Mouse (Mus musculus) forebrain, embryonic 14.5 days (tissue): Measurements from ENCODE around the gene Nr2e1. TPM values are rescaled to one million over a fixed set of nuclear protein-coding genes. Genes with fewer than 3 reads are reported as not detected.

Experiments
- ATAC-seq: fragments of 200-750 bp; cut with Nextera tagmentation; 2 replicates; pipeline ENCODE4 v1.8.0; 2017; ENCODE audit warnings: mild to moderate bottlenecking, moderate library complexity
- DNase-seq: peaks from one replicate; pipeline ENCODE4 v3.0.0-alpha.2; 2015; ENCODE audit warnings: low spot score
- H3K27ac ChIP-seq: fragments of 300-500 bp; sonication (generic); 2 replicates; pipeline ENCODE4 v1.5.1; 2014; ENCODE audit warnings: low read depth, mild to moderate bottlenecking, control low read depth, low read length, moderate library complexity
- H3K27me3 ChIP-seq: fragments of 300-500 bp; sonication (generic); replicated peaks from 2 replicates; pipeline ENCODE4 v1.6.1; 2014; ENCODE audit warnings: low read length, control low read depth, mixed read lengths; ENCODE audit not compliant: control insufficient read depth, insufficient read depth
- H3K36me3 ChIP-seq: fragments of 300-500 bp; sonication (generic); 2 replicates; pipeline ENCODE4 v1.6.1; 2014; ENCODE audit warnings: low read length, control low read depth; ENCODE audit not compliant: control insufficient read depth, insufficient read depth
- H3K4me1 ChIP-seq: fragments of 300-500 bp; sonication (generic); 2 replicates; pipeline ENCODE4 v1.6.1; 2014; ENCODE audit warnings: antibody characterized with exemption, low read length, control low read depth; ENCODE audit not compliant: control insufficient read depth, insufficient read depth
- H3K4me2 ChIP-seq: fragments of 300-500 bp; sonication (generic); 2 replicates; pipeline ENCODE4 v1.6.1; 2014; ENCODE audit warnings: mild to moderate bottlenecking, control low read depth, low read length
- H3K4me3 ChIP-seq: fragments of 300-500 bp; sonication (generic); 2 replicates; pipeline ENCODE4 v1.5.1; 2014; ENCODE audit warnings: low read depth, low read length, control low read depth
- H3K9ac ChIP-seq: fragments of 300-500 bp; sonication (generic); 2 replicates; pipeline ENCODE4 v1.6.1; 2014; ENCODE audit warnings: mild to moderate bottlenecking, low read length, control low read depth, moderate library complexity
- H3K9me3 ChIP-seq: fragments of 300-500 bp; sonication (generic); replicated peaks from 2 replicates; pipeline ENCODE4 v1.6.1; 2016; ENCODE audit warnings: low read length, control low read depth, mixed read lengths; ENCODE audit not compliant: control insufficient read depth
- WGBS: fragments of 180-500 bp; shearing (Covaris S2); extraction: QIAGEN DNeasy Blood & Tissue Kit; methylation state at CpG from one replicate; pipeline ENCODE4 v1.1.7; 2014; 5-methylcytosine and 5-hydroxymethylcytosine counted together
- polyA plus RNA-seq: library from polyadenylated mRNA; unstranded; fragments of >200 nt; fragmentation: Nextera tagmentation; extraction: Ambion mirVana; gene quantifications from 2 replicates; pipeline ENCODE4 v1.2.1, GENCODE M21; 2014

The Nr2e1 gene
- polyA plus RNA-seq, 1 experiment from 2014 or later: 39.4 TPM

- peak overlapping the region; percentile 49 for H3K9ac ChIP-seq
These were observed 8.0 kb upstream of the Nr2e1 start for GRCm38 (mm10) chr10:42591185-42591992.

GRCm38 (mm10) chr10:42590261-42591184 is 7.1 kb upstream of the Nr2e1 start:
- H3K4me3 ChIP-seq: peak overlapping the region; percentile 39
- H3K4me2 ChIP-seq: peak overlapping the region; percentile 79
- DNase-seq (peak; percentile 45), ATAC-seq (no peak)
- 1% methylated on average over 19 of the region's 19 CpGs for WGBS
- H3K27me3 ChIP-seq: peaks cover 4% of the 10 kb centered on the region; the same call in 1 of the 2 replicates
- H3K9ac ChIP-seq: peak overlapping the region; percentile 49
- no peaks in the 10 kb centered on the region for H3K9me3 ChIP-seq
- peaks cover 41% of the 10 kb centered on the region for H3K4me1 ChIP-seq
- no peaks in the 10 kb centered on the region for H3K36me3 ChIP-seq
- H3K27ac ChIP-seq: peak overlapping the region; percentile 55; the same call in 1 of the 2 replicates

More at GRCm38 (mm10) chr10:42591185-42591992, 8.0 kb upstream of the Nr2e1 start:
- peaks cover 4% of the 10 kb centered on the region; the same call in 1 of the 2 replicates for H3K27me3 ChIP-seq
- ATAC-seq (peak; percentile 74), DNase-seq (peak; percentile 80)
- under 1% methylated on average over 67 of the region's 67 CpGs for WGBS
- no peaks in the 10 kb centered on the region for H3K36me3 ChIP-seq
- peak overlapping the region; percentile 79 for H3K4me2 ChIP-seq
- H3K27ac ChIP-seq: peak overlapping the region; percentile 55; the same call in 1 of the 2 replicates
- peak overlapping the region; percentile 39 for H3K4me3 ChIP-seq
- peaks cover 38% of the 10 kb centered on the region for H3K4me1 ChIP-seq
- H3K9me3 ChIP-seq: no peaks in the 10 kb centered on the region

DNA sequence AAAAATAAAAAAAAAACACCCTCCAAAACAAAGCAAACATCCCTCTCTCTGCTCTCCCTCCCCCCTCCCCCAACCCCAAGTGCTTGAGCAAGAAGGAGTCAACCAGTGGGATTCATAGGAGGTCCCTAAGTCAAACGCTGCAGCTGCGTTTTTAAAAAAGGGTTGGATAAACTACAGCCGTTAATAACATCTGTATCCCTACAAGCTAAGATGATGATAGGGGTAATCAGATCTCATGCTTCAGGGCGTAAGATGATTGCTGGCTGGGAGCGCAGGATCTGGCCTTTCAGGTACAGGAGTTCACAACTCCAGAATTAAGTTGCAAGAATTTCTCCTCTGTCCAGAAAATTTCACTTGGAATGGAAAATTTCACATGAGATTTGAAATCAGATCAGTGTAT is 6.1 kb upstream of the Nr2e1 start:
- no peak overlapping the region for H3K27ac ChIP-seq
- WGBS: 13% methylated on average over 5 of the region's 5 CpGs
- H3K9me3 ChIP-seq: no peaks in the 10 kb centered on the region
- no peak overlapping the region for H3K4me2 ChIP-seq
- no peak for ATAC-seq
- H3K36me3 ChIP-seq: no peaks in the 10 kb centered on the region
- H3K9ac ChIP-seq: no peak overlapping the region
- H3K4me1 ChIP-seq: peaks cover 45% of the 10 kb centered on the region
- no peak overlapping the region for H3K4me3 ChIP-seq
- peaks cover 4% of the 10 kb centered on the region; the same call in 1 of the 2 replicates for H3K27me3 ChIP-seq
- no peak for DNase-seq

GRCm38 (mm10) chr10:42587961-42588750 is 4.7 kb upstream of the Nr2e1 start:
- H3K27ac ChIP-seq: no peak overlapping the region
- H3K9ac ChIP-seq: 0 out of 2 replicates have a peak overlapping the region, but pooled peaks have one; percentile 13
- WGBS: 25% methylated on average over 8 of the region's 8 CpGs
- H3K4me2 ChIP-seq: no peak overlapping the region
- ATAC-seq (no peak), DNase-seq (no peak)
- H3K36me3 ChIP-seq: no peaks in the 10 kb centered on the region
- peaks cover 4% of the 10 kb centered on the region; the same call in 1 of the 2 replicates for H3K27me3 ChIP-seq
- peaks cover 47% of the 10 kb centered on the region for H3K4me1 ChIP-seq
- H3K9me3 ChIP-seq: no peaks in the 10 kb centered on the region
- H3K4me3 ChIP-seq: no peak overlapping the region

- Histone ChIP-seq H3K27ac (peak overlapping the region; percentile 75; the same call in 1 of the 2 replicates), H3K4me2 (peak overlapping the region; percentile 86), H3K4me3 (peak overlapping the region; percentile 68), H3K27me3 (peaks cover 4% of the 10 kb centered on the region; the same call in 1 of the 2 replicates), H3K36me3 (no peaks in the 10 kb centered on the region), H3K9me3 (no peaks in the 10 kb centered on the region), H3K9ac (peak overlapping the region; percentile 90), H3K4me1 (peaks cover 31% of the 10 kb centered on the region)
- DNase-seq (peak; percentile 84), ATAC-seq (peak; percentile 35)
- 4% methylated on average over 22 of the region's 22 CpGs for WGBS
These were observed 2.3 kb upstream of the Nr2e1 start for GRCm38 (mm10) chr10:42585596-42586305.

GRCm38 (mm10) chr10:42585156-42585555 is 1.7 kb upstream of the Nr2e1 start:
- whole genome bisulfite sequencing: 1% methylated on average over 8 of the region's 8 CpGs

DNA sequence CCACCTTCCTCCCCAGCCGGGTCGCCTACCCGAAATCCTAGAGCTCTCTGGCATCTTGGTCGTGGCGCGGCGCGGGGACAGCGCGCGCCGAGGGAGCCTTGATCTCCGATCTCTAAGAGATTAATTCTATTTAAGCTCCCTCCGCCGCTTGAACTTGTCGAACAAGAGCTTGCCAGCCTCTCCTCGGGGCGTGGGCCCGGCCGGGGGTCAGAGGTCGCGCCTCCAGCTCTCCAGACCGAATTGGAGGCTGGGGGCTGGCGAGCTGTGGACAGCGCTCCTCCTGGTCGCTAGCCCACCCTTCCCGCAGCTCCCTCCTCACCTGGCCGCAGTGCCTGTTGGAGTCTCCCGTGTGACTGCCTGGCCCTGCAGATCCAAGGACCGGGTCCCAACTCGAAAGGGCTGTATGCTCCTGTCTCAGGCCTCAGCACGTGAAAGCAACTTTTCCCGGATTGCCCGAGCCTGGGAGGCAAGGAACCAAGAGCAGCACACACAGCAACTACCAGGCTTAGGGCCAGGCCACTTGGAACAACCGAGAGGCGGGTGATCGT is 1.1 kb upstream of the Nr2e1 start:
- H3K27me3 ChIP-seq: 0 out of 2 replicates have a peak, but pooled peaks cover 4% of the 10 kb centered on the region
- peak overlapping the region; percentile 86 for H3K4me2 ChIP-seq
- peak overlapping the region; percentile 68 for H3K4me3 ChIP-seq
- DNase-seq (peak; percentile 46), ATAC-seq (no peak)
- no peaks in the 10 kb centered on the region for H3K36me3 ChIP-seq
- H3K4me1 ChIP-seq: peaks cover 29% of the 10 kb centered on the region
- peak overlapping the region; percentile 75 for H3K27ac ChIP-seq
- H3K9me3 ChIP-seq: no peaks in the 10 kb centered on the region
- WGBS: under 1% methylated on average over 37 of the region's 37 CpGs
- H3K9ac ChIP-seq: peak overlapping the region; percentile 90

More at GRCm38 (mm10) chr10:42585156-42585555, 1.7 kb upstream of the Nr2e1 start:
- ATAC-seq: no peak
- H3K27me3 ChIP-seq: peaks cover 4% of the 10 kb centered on the region; the same call in 1 of the 2 replicates
- H3K9ac ChIP-seq: peak overlapping the region; percentile 90
- peaks cover 28% of the 10 kb centered on the region for H3K4me1 ChIP-seq
- H3K4me2 ChIP-seq: peak overlapping the region; percentile 86
- no peak for DNase-seq
- H3K36me3 ChIP-seq: no peaks in the 10 kb centered on the region
- H3K9me3 ChIP-seq: no peaks in the 10 kb centered on the region
- peak overlapping the region; percentile 75 for H3K27ac ChIP-seq
- peak overlapping the region; percentile 68 for H3K4me3 ChIP-seq
